Mouse (Mus musculus) 416B (cell line): ENCODE measurements around the gene Dazap1.

Experiments used
- DNase-seq: peaks from one replicate; pipeline ENCODE4 v3.0.0; 2011; ENCODE audit warnings: low read depth

Dazap1 gene

DNA sequence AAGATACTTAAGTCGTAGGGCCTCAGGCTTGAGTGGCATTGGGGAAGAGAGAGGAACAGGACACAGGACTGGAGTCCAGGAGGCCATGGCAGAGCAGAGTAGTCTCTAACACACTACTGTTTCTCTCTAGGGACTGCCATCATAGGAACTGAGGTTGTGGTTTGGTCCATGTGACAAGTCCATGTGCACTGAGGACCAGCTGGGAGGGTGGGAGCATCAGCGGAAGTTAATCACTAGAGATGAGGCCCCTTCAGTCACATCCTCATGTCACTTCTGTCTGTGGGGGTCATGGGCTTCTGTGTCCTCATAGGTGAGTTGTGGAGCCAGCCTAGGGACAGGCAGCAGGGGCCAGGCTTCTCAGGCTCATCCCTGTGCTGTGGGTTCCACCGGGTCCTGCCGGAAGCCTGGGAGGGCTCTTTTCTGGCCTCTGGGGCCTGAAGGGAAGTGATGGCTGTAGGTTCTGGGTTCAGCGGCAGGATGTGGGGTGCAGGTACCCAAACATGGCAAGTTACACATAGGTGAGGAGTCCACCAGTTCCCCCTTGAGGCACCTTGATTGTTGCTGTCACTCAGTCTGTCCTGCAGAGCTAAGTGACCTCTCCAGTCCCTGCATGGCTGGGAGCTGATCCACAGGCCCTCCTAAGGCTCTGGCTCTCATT is 10.0 kb downstream of the Dazap1 start:
- no peak for DNase-seq

DNA sequence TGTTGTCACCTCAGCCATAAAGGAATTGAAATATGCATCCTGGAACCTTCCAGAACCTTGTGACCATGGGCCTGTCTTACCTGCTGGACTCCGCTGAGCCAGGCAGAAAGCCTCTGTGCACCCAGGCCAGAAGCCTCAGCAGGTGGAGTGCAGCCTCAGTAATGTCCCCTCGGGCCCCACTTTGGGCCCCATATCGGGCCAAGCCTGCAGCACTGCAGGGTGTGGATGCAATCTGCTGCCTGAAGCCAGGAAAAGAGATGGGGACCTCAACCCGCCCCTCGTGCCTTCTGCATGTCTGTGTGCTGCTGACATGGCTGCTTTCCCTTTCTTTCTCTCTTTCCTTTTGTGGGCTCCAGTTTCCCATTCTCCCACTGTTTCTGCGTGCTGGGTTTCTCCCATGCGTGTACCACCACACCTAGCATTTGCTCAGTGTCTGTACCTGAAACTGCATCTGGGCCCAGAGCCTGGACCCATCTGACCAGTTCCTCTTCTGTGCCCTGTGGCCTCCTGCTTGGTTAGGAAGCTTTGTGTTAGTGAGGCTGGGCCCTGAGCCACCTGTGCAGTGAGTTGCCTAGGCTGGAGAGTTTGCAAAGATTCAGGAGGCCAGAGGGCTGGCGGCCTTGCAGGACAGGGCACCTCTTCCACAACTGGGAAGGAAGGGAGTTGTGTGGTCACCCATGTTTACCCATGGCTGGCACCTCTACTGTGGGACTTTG is 10.7 kb downstream of the Dazap1 start:
- DNase-seq = no peak

DNA sequence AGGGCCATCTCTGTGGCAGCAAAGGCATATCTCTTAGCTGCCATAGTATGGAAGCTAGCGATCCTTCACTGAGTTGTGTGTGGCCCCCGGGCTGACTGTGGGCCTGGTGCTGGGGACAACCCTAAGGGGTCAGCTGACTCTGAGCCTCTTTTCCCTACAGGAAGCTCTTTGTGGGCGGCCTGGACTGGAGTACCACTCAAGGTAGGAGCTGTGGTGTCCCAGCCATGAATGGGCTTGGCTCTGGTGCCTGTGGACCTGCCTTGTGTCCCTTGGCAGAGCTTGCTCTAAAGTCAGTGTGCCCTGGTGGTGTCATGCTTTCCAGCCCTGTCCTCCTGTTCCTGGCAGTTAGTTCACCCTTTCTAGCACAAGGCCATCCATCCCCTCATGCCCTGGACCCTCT is 12.6 kb downstream of the Dazap1 start:
- no peak for DNase-seq

GRCm38 (mm10) chr10:80276238-80276637 is 15.0 kb downstream of the Dazap1 start:
- DNase-seq = peak; percentile 34

- no peak for DNase-seq
Observed at GRCm38 (mm10) chr10:80278390-80278789, 17.1 kb downstream of the Dazap1 start.

- no peak for DNase-seq
Observed at GRCm38 (mm10) chr10:80279273-80279672, 18.0 kb downstream of the Dazap1 start.

GRCm38 (mm10) chr10:80281304-80281703 is 20.0 kb downstream of the Dazap1 start:
- DNase-seq = no peak

DNA sequence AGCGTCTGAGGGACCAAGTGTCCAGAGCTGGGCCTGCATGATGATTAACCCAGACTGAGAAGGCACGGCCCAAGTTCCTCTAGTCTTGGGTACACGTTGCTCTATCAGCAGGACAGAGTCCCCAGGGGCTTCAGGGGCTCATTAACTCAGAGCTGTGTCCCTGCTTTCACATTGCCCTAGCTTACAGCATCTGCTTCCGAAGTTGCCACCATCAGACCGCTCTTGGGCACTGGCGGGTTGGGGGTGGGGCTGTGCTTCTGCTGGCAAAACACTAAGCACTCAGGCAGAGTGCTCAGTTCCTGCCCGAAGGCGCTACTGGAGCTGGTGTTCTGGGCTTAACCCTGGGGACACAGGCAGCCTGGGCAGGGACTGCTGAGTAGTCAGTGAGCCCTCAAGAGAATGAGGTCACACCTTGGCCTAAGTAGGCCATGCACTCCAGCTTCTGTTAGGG is 20.7 kb downstream of the Dazap1 start:
- no peak for DNase-seq

DNA sequence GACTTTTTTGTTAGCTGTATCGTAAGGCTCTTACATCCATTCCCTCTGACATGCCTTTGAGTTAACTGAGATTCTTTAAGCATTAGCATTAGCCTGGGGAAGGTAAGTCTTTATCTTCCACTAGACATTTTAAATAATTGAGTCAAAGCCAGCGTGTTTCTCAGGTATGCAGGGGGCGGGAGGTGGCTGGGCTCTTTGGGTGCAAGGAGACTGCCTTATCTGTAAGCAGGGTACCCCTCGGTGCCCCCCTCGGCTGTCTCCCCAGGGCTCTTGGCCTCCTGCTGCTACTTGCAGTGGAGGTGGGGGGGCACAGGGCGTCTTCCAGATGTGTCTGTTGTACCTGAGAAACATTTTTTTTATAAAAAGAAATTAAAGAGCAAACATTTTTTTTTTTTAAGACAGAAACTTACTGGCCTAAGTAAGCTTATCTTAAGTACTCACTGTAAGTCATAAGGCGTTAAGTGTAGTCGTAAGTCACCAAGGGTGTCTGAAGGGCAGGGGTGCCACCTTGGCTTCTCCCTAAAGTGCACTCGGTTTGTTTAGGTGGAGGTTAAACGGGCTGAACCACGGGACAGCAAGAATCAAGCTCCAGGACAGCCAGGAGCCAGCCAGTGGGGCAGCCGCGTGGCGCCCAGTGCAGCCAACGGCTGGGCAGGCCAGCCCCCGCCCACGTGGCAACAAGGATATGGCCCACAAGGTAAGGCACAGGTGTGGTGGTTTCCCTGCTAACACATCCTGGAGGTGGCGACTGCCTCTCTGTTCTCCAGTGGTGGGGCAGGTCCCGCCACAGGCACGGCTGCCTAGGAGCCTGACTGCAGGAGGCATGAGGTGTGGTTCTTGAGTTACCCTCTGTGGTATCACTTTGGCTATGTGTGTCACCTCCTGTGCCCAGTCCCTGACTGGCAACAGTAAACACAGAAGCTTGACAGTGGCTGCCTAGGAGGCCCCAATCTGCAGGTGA is 21.5 kb downstream of the Dazap1 start:
- no peak for DNase-seq

- no peak for DNase-seq
Observed at GRCm38 (mm10) chr10:80285222-80286070, 24.2 kb downstream of the Dazap1 start.

- no peak for DNase-seq
Observed at GRCm38 (mm10) chr10:80288097-80288496, 26.8 kb downstream of the Dazap1 start.

DNA sequence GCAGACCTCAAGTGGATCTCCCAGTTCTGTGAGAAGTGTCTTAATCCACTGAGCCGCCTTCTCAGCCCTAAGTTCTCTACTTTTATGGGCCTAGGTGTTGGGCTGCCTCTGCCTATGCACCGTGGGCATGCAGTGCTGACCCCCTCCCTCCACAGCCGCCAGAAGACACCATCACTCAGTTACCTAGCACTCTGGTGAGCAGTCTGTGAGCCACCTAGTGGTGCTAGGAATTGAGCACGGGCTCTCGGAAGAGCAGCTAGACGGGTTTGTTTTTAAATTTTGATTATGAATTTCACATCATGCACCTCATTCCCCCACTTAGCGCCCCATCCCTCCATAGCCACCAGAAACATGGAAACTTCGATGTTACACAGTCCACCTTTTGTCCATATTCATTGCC is 27.4 kb downstream of the Dazap1 start:
- DNase-seq = peak; percentile 30

GRCm38 (mm10) chr10:80292251-80293146 is 31.2 kb downstream of the Dazap1 start, which contains the start of gene Rps15:
TSS of gene Rps15 (plus strand) at chr10:80292453.
- DNase-seq = peak; percentile 97

GRCm38 (mm10) chr10:80293325-80293724 is 32.0 kb downstream of the Dazap1 start:
- peak; percentile 47 for DNase-seq

DNA sequence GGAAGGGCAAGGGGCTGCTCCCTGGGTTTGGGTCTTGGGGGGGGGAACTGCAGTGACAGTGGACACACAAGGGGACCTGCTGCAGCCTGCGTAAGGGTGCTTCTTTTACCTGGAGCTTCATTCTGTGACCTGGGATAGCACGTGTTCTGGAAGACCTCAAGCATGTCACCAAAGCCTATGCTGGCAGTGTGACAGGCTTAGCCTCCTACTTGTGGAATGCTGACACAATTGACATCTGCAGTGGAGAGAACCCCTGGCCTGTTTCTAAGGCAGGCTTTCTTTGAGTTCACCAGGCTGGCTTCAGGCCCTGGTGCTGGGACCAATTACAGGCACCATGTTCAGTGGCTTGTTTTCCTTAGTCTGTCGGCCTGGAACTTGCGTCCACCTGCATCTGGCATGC is 33.0 kb downstream of the Dazap1 start:
- DNase-seq = no peak

DNA sequence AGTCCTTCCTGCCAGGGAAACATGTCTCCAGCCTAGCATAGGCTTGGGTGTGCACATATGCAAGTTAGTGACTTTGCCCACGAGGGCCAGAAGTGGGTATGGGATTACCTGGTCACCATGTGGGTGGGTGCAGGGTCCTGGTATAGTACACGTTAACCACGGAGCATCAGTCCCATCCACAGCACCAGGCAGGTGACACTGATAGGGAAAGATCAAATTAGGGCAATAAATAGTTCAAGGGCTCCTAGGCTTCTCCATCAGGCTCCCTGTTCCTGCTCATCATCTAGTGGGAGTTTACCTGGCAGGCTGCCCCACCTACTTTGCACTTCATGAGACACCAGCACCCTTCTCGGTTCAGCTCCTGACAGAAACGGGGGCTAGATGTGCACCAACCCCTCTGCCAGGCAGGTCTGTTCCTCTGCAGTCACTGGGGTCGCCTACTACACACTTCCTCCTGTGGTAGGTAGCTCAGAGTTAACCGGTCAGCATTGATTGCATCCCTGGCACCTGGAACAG is 33.6 kb downstream of the Dazap1 start:
- peak; percentile 21 for DNase-seq

GRCm38 (mm10) chr10:80295618-80296425 is 34.5 kb downstream of the Dazap1 start, which contains the start of gene Apc2:
TSS of gene Apc2 (plus strand) at chr10:80295977.
- peak; percentile 69 for DNase-seq

DNA sequence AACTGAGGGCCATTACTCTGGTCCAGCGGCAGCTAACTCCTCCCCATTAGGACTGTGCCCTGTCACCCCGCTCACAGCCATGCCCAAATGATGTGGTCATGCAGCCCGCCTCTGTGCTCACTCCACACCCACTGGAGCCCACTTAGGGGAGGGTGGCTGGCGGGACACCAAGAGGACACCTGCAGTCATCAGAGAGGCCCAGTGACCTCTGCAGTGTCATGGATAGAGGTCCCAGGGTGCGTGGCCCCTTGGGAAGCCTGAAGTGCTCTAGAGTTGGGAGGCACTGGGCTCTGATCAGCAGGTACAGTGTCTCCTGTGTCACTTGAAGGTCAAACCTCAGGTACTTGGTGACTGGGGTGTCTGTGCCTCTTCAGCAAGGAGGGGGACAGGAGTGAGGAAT is 35.5 kb downstream of the Dazap1 start:
- no peak for DNase-seq

- no peak for DNase-seq
Observed at GRCm38 (mm10) chr10:80297526-80298133, 36.3 kb downstream of the Dazap1 start.
